Comparison of ENCODE assay signal across 19 mouse cellular contexts in genomic region chr1:77364596-77364995, GRCm38 (mm10).
DNase-seq lines count a peak whose midpoint lies in the region; ATAC-seq lines count a peak whose summit lies in the region.
"Had no signal": no experiment of that assay in that cellular context is flagged by ENCODE, and none has a peak within 500 bp of the region (broad histone marks: within the 10 kb centered on the region; RNA-seq: fewer than 3 reads in every experiment).

No protein-coding gene starts in this region.

- no peak overlapping the region for H3K9ac ChIP-seq in heart, embryonic 12.5 days
- H3K9ac ChIP-seq: hindbrain, embryonic 12.5 days; midbrain, embryonic 13.5 days; neural tube, embryonic 13.5 days; stomach, embryonic 15.5 days had no signal

- no peak for ATAC-seq in heart, embryonic 12.5 days (ENCODE audit: insufficient number of reproducible peaks, low FRiP score)
- ATAC-seq in cerebellum, adult (ENCODE audit: insufficient number of reproducible peaks, low FRiP score, low TSS enrichment) = no peak
- ATAC-seq: midbrain, embryonic 13.5 days had no signal

- DNase-seq in heart, adult 11 months = peak; percentile 94
- DNase-seq in lung, postnatal 14 days = peak; percentile 5
- DNase-seq in lung, postnatal 4 days = no peak
- DNase-seq in gastrocnemius, postnatal 25 days = peak; percentile 42
- no peak for DNase-seq in frontal cortex, postnatal 25 days (ENCODE audit: low spot score in 2 of 2)
- no peak for DNase-seq in ovary, postnatal 36 days (ENCODE audit: low spot score)
- DNase-seq: adrenal gland, adult 8-10 months; cerebellum, postnatal 10 days; kidney, adult 8-10 months; kidney, postnatal 14 days; lung, adult 18-20 months; thymus, adult 2 months had no signal

- no peaks in the 10 kb centered on the region for H3K27me3 ChIP-seq in heart, embryonic 12.5 days (replicated peaks)
- H3K27me3 ChIP-seq: hindbrain, embryonic 12.5 days; midbrain, embryonic 13.5 days; neural tube, embryonic 13.5 days; stomach, embryonic 15.5 days had no signal

- H3K4me3 ChIP-seq in heart, embryonic 12.5 days = no peak overlapping the region
- H3K4me3 ChIP-seq: hindbrain, embryonic 12.5 days; midbrain, embryonic 13.5 days; neural tube, embryonic 13.5 days; stomach, embryonic 15.5 days had no signal

- H3K36me3 ChIP-seq in heart, embryonic 12.5 days = no peaks in the 10 kb centered on the region

- WGBS in heart, embryonic 12.5 days = 76% methylated on average over 3 of the region's 3 CpGs

- no peak overlapping the region for H3K27ac ChIP-seq in heart, embryonic 12.5 days (ENCODE audit: poor library complexity, severe bottlenecking)
- H3K27ac ChIP-seq: hindbrain, embryonic 12.5 days; midbrain, embryonic 13.5 days; neural tube, embryonic 13.5 days; stomach, embryonic 15.5 days had no signal

- H3K4me2 ChIP-seq in heart, embryonic 12.5 days = no peak overlapping the region
- H3K4me2 ChIP-seq: hindbrain, embryonic 12.5 days; liver, embryonic 11.5 days; midbrain, embryonic 13.5 days; neural tube, embryonic 13.5 days; stomach, embryonic 15.5 days had no signal

- 0 out of 2 replicates have a peak, but pooled peaks cover 3% of the 10 kb centered on the region for H3K4me1 ChIP-seq in heart, embryonic 12.5 days (replicated peaks)
- H3K4me1 ChIP-seq: neural tube, embryonic 13.5 days; stomach, embryonic 15.5 days had no signal

- no peaks in the 10 kb centered on the region for H3K9me3 ChIP-seq in heart, embryonic 12.5 days (replicated peaks)
- H3K9me3 ChIP-seq: hindbrain, embryonic 12.5 days; midbrain, embryonic 13.5 days; neural tube, embryonic 13.5 days; stomach, embryonic 15.5 days had no signal

Comparison
In these comparisons a context has a peak if more than half of its experiments do, and no peak if none do; other contexts are left out.
1. DNase-seq: peak in heart, adult 11 months (single experiment), lung, postnatal 14 days (single experiment) and gastrocnemius, postnatal 25 days (single experiment); none in lung, postnatal 4 days (0 of 2), frontal cortex, postnatal 25 days (0 of 2) and ovary, postnatal 36 days (single experiment).